Mouse (Mus musculus): ENCODE data around the gene Srrd. TPM values are rescaled to one million over a fixed set of nuclear protein-coding genes. Genes with fewer than 3 reads are reported as not detected.

Srrd gene
- polyA plus RNA-seq, 1 experiment from 2014 or later, result 61.9 TPM

DNA sequence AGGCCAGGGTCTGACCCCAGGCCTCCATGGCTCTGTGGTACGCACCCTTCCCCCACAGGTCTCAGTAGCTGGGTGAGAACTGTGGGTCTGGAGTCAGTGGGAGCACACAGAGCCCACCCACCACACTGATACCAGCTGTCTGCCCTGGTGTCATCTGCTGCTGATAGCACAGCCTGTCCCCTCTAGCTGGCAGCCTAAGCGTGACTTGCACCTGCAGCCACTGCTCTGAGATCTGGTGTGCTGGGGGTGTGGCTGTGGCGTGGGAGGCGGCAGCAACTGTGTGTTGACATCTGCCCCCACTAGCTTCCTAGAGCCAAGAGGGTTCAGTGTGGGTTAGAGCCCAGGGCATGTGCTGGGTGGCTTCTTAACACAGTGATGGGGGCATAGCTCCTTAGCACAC lies 33.3 kb upstream of the Srrd start:
- no peak for ATAC-seq (ENCODE audit: low FRiP score)
- H3K4me2 ChIP-seq, result no peak overlapping the region
- H3K4me1 ChIP-seq, result peaks cover 22% of the 10 kb centered on the region
- no peaks in the 10 kb centered on the region for H3K9me3 ChIP-seq (replicated peaks)
- H3K27me3 ChIP-seq (replicated peaks), result no peaks in the 10 kb centered on the region
- WGBS, result 61% methylated on average over 4 of the region's 4 CpGs
- no peak overlapping the region for H3K4me3 ChIP-seq (replicated peaks)
- peaks cover 55% of the 10 kb centered on the region for H3K36me3 ChIP-seq
- H3K27ac ChIP-seq (replicated peaks), result no peak overlapping the region
- no peak overlapping the region for H3K9ac ChIP-seq (replicated peaks)

DNA sequence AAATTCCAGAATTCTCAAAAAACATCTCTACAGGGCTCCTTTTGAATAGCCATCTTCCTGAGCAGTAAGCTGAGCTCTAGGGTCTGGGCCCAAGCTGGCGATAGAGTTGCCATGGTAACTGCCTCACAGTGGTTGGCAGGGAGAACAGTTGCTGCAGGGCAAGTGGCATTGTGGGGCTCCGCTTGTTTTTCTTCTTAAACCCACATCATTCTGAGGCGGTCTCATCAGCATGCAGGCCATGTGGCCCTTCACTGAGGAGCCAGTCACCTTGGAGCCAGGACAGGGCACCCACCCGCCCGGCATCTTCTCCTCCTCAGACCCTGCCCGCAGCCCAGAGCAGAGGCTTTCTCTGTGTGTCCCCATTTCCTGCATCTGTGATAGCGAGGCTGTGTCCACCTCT lies 29.1 kb upstream of the Srrd start:
- Histone ChIP-seq H3K27me3 (replicated peaks) (no peaks in the 10 kb centered on the region), H3K27ac (replicated peaks) (peak overlapping the region; percentile 89), H3K9ac (replicated peaks) (peak overlapping the region; percentile 36; the same call in 1 of the 2 replicates), H3K4me3 (replicated peaks) (no peak overlapping the region), H3K9me3 (replicated peaks) (no peaks in the 10 kb centered on the region), H3K36me3 (peaks cover 59% of the 10 kb centered on the region), H3K4me1 (peaks cover 50% of the 10 kb centered on the region), H3K4me2 (peak overlapping the region; percentile 27)
- WGBS, result 15% methylated on average over 7 of the region's 7 CpGs
- ATAC-seq (ENCODE audit: low FRiP score), result peak; percentile 83

DNA sequence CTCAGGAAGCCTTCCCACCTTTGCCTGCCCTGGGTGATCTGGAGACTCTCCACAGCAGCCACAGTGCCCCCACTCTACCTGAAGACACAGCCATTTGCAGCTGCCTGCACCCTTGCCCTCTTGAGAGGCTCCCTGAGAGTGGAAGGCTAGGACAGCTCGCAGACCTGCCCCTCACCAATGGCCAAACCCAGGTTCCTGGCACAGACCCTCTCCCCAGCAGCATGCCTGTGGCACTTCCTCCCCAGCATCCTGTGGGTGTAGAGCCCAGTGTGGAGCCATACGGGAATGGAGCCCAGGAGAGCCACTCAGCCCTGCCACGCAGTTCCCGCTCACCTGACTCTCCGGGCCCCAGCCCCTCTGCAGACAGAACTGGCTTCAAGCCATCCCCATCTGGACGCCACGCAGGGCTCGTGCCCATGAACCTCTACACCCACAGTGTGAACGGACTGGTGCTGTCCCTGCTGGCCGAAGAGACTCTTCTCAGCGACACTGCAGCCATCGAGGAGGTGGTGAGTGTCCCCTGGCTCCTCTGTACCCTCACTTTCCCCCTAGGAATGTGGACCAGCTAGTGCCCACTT lies 27.5 kb upstream of the Srrd start:
- H3K4me1 ChIP-seq, result peaks cover 50% of the 10 kb centered on the region
- no peaks in the 10 kb centered on the region for H3K9me3 ChIP-seq (replicated peaks)
- H3K4me2 ChIP-seq, result no peak overlapping the region
- 0 out of 2 replicates have a peak overlapping the region, but pooled peaks have one; percentile 10 for H3K9ac ChIP-seq (replicated peaks)
- no peak for ATAC-seq (ENCODE audit: low FRiP score)
- H3K27me3 ChIP-seq (replicated peaks), result no peaks in the 10 kb centered on the region
- no peak overlapping the region for H3K4me3 ChIP-seq (replicated peaks)
- peaks cover 51% of the 10 kb centered on the region for H3K36me3 ChIP-seq
- H3K27ac ChIP-seq (replicated peaks), result peak overlapping the region; percentile 89
- WGBS, result 77% methylated on average over 12 of the region's 12 CpGs

- ATAC-seq (ENCODE audit: low FRiP score), result no peak
- no peaks in the 10 kb centered on the region for H3K27me3 ChIP-seq (replicated peaks)
- H3K9me3 ChIP-seq (replicated peaks), result no peaks in the 10 kb centered on the region
- peaks cover 50% of the 10 kb centered on the region for H3K4me1 ChIP-seq
- WGBS, result 67% methylated on average over 13 of the region's 13 CpGs
- H3K4me2 ChIP-seq, result no peak overlapping the region
- H3K4me3 ChIP-seq (replicated peaks), result no peak overlapping the region
- H3K27ac ChIP-seq (replicated peaks), result peak overlapping the region; percentile 89; the same call in 1 of the 2 replicates
- H3K9ac ChIP-seq (replicated peaks), result no peak overlapping the region
- H3K36me3 ChIP-seq, result peaks cover 50% of the 10 kb centered on the region
Measured at GRCm38 (mm10) chr5:112369326-112369725, 26.5 kb upstream of the Srrd start.

GRCm38 (mm10) chr5:112368666-112369065 lies 25.8 kb upstream of the Srrd start:
- WGBS, result 44% methylated on average over 10 of the region's 10 CpGs
- no peaks in the 10 kb centered on the region for H3K9me3 ChIP-seq (replicated peaks)
- ATAC-seq (ENCODE audit: low FRiP score), result no peak
- H3K4me3 ChIP-seq (replicated peaks), result no peak overlapping the region
- H3K36me3 ChIP-seq, result peaks cover 50% of the 10 kb centered on the region
- H3K9ac ChIP-seq (replicated peaks), result 0 out of 2 replicates have a peak overlapping the region, but pooled peaks have one; percentile 5
- H3K27ac ChIP-seq (replicated peaks), result peak overlapping the region; percentile 45; the same call in 1 of the 2 replicates
- peaks cover 50% of the 10 kb centered on the region for H3K4me1 ChIP-seq
- no peak overlapping the region for H3K4me2 ChIP-seq
- no peaks in the 10 kb centered on the region for H3K27me3 ChIP-seq (replicated peaks)

GRCm38 (mm10) chr5:112367929-112368328 lies 25.1 kb upstream of the Srrd start:
- H3K4me3 ChIP-seq (replicated peaks), result no peak overlapping the region
- ATAC-seq (ENCODE audit: low FRiP score), result no peak
- H3K27me3 ChIP-seq (replicated peaks), result no peaks in the 10 kb centered on the region
- no peak overlapping the region for H3K9ac ChIP-seq (replicated peaks)
- H3K4me1 ChIP-seq, result peaks cover 45% of the 10 kb centered on the region
- WGBS, result 91% methylated on average over 12 of the region's 12 CpGs
- H3K36me3 ChIP-seq, result peaks cover 56% of the 10 kb centered on the region
- no peaks in the 10 kb centered on the region for H3K9me3 ChIP-seq (replicated peaks)
- H3K4me2 ChIP-seq, result no peak overlapping the region
- no peak overlapping the region for H3K27ac ChIP-seq (replicated peaks)

- no peak for ATAC-seq (ENCODE audit: low FRiP score)
- no peaks in the 10 kb centered on the region for H3K27me3 ChIP-seq (replicated peaks)
- WGBS, result 87% methylated on average over 4 of the region's 4 CpGs
- no peaks in the 10 kb centered on the region for H3K9me3 ChIP-seq (replicated peaks)
- no peak overlapping the region for H3K4me2 ChIP-seq
- no peak overlapping the region for H3K4me3 ChIP-seq (replicated peaks)
- H3K9ac ChIP-seq (replicated peaks), result no peak overlapping the region
- H3K27ac ChIP-seq (replicated peaks), result no peak overlapping the region
- H3K36me3 ChIP-seq, result peaks cover 57% of the 10 kb centered on the region
- peaks cover 40% of the 10 kb centered on the region for H3K4me1 ChIP-seq
Measured at GRCm38 (mm10) chr5:112367338-112367737, 24.5 kb upstream of the Srrd start.

DNA sequence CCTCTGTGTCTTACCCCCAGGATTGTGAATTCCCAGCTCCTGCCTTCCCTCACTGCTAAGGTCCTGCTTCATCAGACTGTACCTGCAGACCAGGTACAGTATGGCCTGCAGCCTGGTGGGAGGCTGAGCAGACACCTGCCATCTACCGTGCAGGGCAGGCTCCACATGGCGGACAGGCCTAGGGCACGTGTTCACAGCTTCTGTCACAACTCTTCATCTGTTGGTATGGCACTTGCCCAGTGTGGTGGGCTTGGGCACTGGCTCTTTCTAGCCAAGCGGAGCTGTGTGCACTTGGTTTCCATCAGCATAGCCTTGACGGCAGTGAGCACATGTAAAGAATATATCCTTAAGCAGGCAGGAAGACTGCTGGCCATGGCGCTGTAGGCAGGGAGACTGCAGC lies 24.0 kb upstream of the Srrd start:
- Histone ChIP-seq H3K36me3 (peaks cover 62% of the 10 kb centered on the region), H3K9ac (replicated peaks) (no peak overlapping the region), H3K4me3 (replicated peaks) (no peak overlapping the region), H3K4me1 (peaks cover 35% of the 10 kb centered on the region), H3K27ac (replicated peaks) (no peak overlapping the region), H3K27me3 (replicated peaks) (no peaks in the 10 kb centered on the region), H3K9me3 (replicated peaks) (no peaks in the 10 kb centered on the region), H3K4me2 (no peak overlapping the region)
- WGBS, result 97% methylated on average over 6 of the region's 6 CpGs
- no peak for ATAC-seq (ENCODE audit: low FRiP score)

DNA sequence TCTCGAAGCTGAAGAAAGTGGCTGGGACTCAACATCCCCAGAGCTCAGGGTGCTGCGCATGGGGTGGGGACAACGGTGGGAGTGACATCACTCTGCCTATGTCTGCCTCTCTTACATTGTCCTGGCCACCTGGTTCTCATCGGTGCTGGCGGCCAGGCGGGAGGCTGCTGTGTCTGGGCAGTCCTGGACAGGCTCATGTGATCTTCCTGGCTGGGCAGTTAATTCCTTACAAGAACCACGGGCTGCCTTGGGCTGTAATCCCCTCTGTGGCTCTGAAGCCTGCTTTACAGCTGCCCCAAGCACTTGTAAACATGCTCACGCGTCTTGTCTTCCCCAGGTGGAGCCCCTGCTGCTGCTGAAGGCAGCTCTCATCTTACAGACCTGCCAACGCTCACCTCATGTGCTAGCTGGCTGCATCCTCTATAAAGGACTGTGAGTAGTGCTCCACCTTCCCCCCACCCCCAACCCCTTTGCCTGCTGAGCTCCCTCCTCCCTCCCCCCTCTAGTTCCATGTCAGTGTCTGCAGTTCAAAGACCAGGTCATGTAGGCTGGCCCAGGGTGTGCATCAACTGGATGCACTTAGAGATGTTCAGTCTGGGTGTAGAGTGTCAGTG lies 21.5 kb upstream of the Srrd start:
- Histone ChIP-seq H3K4me1 (peaks cover 9% of the 10 kb centered on the region), H3K27me3 (replicated peaks) (no peaks in the 10 kb centered on the region), H3K4me2 (no peak overlapping the region), H3K36me3 (peaks cover 52% of the 10 kb centered on the region), H3K9me3 (replicated peaks) (no peaks in the 10 kb centered on the region), H3K27ac (replicated peaks) (no peak overlapping the region), H3K9ac (replicated peaks) (no peak overlapping the region), H3K4me3 (replicated peaks) (no peak overlapping the region)
- no peak for ATAC-seq (ENCODE audit: low FRiP score)
- 70% methylated on average over 10 of the region's 10 CpGs for WGBS

DNA sequence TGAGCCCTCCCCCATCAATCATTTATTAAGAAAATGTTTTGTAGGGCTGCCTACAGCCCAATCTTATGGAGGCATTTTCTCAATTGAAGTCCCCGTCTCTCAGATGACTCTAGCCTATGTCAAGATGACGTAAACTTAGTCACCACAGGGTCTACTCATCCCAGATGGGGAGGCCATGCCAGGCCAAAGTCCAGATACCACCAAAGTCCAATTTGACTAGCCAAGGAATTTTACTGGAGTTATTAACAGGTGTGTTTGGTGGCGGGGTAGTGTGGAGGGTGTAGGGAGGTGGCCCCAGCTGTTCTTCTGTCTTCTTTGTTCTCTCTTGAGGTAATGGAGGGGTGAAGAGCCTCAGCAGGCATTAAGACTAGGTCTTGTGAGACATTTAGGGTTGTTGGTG lies 17.2 kb upstream of the Srrd start:
- Histone ChIP-seq H3K36me3 (peaks cover 59% of the 10 kb centered on the region), H3K27me3 (replicated peaks) (no peaks in the 10 kb centered on the region)
- no peak for ATAC-seq (ENCODE audit: low FRiP score)

DNA sequence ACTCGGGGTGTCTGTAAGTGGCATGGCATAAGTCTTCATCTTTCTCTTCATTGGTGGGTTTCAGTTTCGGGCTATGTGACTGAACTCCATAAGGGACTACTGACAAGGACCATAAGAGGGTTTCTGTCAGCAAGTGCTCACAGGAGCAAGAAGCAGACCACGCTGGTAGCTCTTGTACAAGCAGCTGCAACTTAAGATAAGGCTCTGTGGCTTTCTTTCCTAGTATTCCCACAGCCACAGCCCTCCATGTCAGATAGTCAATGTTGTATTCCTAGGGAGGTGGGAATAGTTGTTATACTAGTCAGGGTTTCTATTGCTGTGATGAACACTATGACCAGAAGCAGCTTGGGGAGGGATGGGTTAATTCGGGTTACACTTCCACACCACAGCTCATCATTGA lies 16.7 kb upstream of the Srrd start:
- no peak for ATAC-seq (ENCODE audit: low FRiP score)
- Histone ChIP-seq H3K9me3 (replicated peaks) (no peaks in the 10 kb centered on the region), H3K36me3 (peaks cover 59% of the 10 kb centered on the region), H3K4me1 (no peaks in the 10 kb centered on the region), H3K27me3 (replicated peaks) (no peaks in the 10 kb centered on the region), H3K4me2 (no peak overlapping the region), H3K9ac (replicated peaks) (no peak overlapping the region), H3K27ac (replicated peaks) (no peak overlapping the region), H3K4me3 (replicated peaks) (no peak overlapping the region)
- 95% methylated on average over 4 of the region's 4 CpGs for WGBS

More for the DNA sequence above, 17.2 kb upstream of the Srrd start:
- no peak overlapping the region for H3K27ac ChIP-seq (replicated peaks)
- no peak overlapping the region for H3K4me3 ChIP-seq (replicated peaks)
- no peak overlapping the region for H3K9ac ChIP-seq (replicated peaks)
- H3K9me3 ChIP-seq (replicated peaks), result no peaks in the 10 kb centered on the region
- 82% methylated on average over 3 of the region's 3 CpGs for WGBS
- no peaks in the 10 kb centered on the region for H3K4me1 ChIP-seq
- H3K4me2 ChIP-seq, result no peak overlapping the region

GRCm38 (mm10) chr5:112356322-112356721 lies 13.5 kb upstream of the Srrd start:
- H3K4me3 ChIP-seq (replicated peaks), result no peak overlapping the region
- no peaks in the 10 kb centered on the region for H3K4me1 ChIP-seq
- ATAC-seq (ENCODE audit: low FRiP score), result no peak
- no peaks in the 10 kb centered on the region for H3K9me3 ChIP-seq (replicated peaks)
- H3K36me3 ChIP-seq, result peaks cover 55% of the 10 kb centered on the region
- no peak overlapping the region for H3K9ac ChIP-seq (replicated peaks)
- 96% methylated on average over 9 of the region's 9 CpGs for WGBS
- no peak overlapping the region for H3K4me2 ChIP-seq
- H3K27me3 ChIP-seq (replicated peaks), result no peaks in the 10 kb centered on the region
- H3K27ac ChIP-seq (replicated peaks), result no peak overlapping the region

Data from neural tube, embryonic 15.5 days (tissue).